Mouse (Mus musculus) lung, postnatal 0 days (tissue): ENCODE measurements at regions not wholly inside any gene's neighbourhood (a gene's known extent, or its start where the extent isn't known, plus 50 kb on each side); places are given as distances from the start of the nearest gene placed in this dataset.

Experiments
- ATAC-seq: fragments of 200-750 bp; cut with Nextera tagmentation; 2 replicates; pipeline ENCODE4 v1.8.0; 2017; ENCODE audit warnings: moderate library complexity
- DNase-seq: peaks from one replicate; pipeline ENCODE4 v3.0.0-alpha.2; 2016; ENCODE audit warnings: low spot score
- H3K27ac ChIP-seq: fragments of 300-500 bp; sonication (generic); 2 replicates; pipeline ENCODE4 v1.5.1; 2014; ENCODE audit warnings: antibody characterized with exemption, mild to moderate bottlenecking, low read length, mixed read lengths
- H3K27me3 ChIP-seq: fragments of 300-500 bp; sonication (generic); replicated peaks from 2 replicates; pipeline ENCODE4 v1.6.1; 2014; ENCODE audit warnings: low read length, mixed read lengths; ENCODE audit not compliant: insufficient read depth
- H3K36me3 ChIP-seq: fragments of 300-500 bp; sonication (generic); 2 replicates; pipeline ENCODE4 v1.6.1; 2014; ENCODE audit warnings: low read length, mixed read lengths; ENCODE audit not compliant: insufficient read depth
- H3K4me1 ChIP-seq: fragments of 300-500 bp; sonication (generic); 2 replicates; pipeline ENCODE4 v1.6.1; 2014; ENCODE audit warnings: antibody characterized with exemption, low read depth, low read length, mixed read lengths; ENCODE audit not compliant: insufficient read depth
- H3K4me2 ChIP-seq: fragments of 300-500 bp; sonication (generic); replicated peaks from 2 replicates; pipeline ENCODE4 v1.6.1; 2014; ENCODE audit warnings: low read depth, mild to moderate bottlenecking, low read length, moderate library complexity, mixed read lengths
- H3K4me3 ChIP-seq: fragments of 300-500 bp; sonication (generic); 2 replicates; pipeline ENCODE4 v1.5.1; 2014; ENCODE audit warnings: low read depth, low read length
- H3K9ac ChIP-seq: fragments of 300-500 bp; sonication (generic); replicated peaks from 2 replicates; pipeline ENCODE4 v1.6.1; 2014; ENCODE audit warnings: low read depth, mild to moderate bottlenecking
- H3K9me3 ChIP-seq: fragments of 300-500 bp; sonication (generic); 2 replicates; pipeline ENCODE4 v1.6.1; 2016; ENCODE audit warnings: low read length, mixed read lengths
- CTCF ChIP-seq: IDR thresholded peaks from 2 replicates; pipeline ENCODE4 v1.5.1; 2016; ENCODE audit warnings: antibody characterized with exemption, mild to moderate bottlenecking
- EP300 ChIP-seq: IDR thresholded peaks from 2 replicates; pipeline ENCODE4 v1.6.1; 2016; ENCODE audit warnings: antibody characterized with exemption, mild to moderate bottlenecking, control low read depth
- WGBS: fragments of 180-500 bp; shearing (Covaris S2); extraction: QIAGEN DNeasy Blood & Tissue Kit; methylation state at CpG from one replicate; pipeline ENCODE4 v1.1.7; 2014; 5-methylcytosine and 5-hydroxymethylcytosine counted together

DNA sequence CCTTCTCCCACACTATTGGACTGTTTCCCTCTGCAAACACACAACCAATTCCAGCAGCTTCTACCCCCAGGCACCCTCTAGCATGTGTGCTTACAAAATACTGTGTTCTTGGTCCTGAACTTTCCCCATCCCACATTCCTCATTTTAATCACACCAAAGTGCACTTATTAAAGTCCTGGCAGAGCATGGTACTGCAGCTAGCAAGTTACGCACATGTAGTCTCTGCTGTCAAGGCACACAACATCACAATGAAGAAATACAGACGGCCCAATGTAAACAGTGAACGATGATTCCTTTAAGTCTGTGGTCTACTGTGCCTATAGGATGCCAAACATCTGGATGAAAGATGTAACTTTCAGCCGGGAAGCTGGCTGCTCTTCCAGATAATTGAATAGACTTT lies 98.3 kb upstream of the Tspan2 start:
- peak; percentile 56 for ATAC-seq
- Histone ChIP-seq H3K4me2 (no peak overlapping the region), H3K36me3 (no peaks in the 10 kb centered on the region), H3K9me3 (no peaks in the 10 kb centered on the region), H3K9ac (no peak overlapping the region), H3K27me3 (no peaks in the 10 kb centered on the region), H3K27ac (no peak overlapping the region), H3K4me1 (no peaks in the 10 kb centered on the region), H3K4me3 (no peak overlapping the region)
- TF ChIP-seq CTCF (0 out of 2 replicates have a peak, but pooled peaks have one; percentile 13), EP300 (no peak)
- peak; percentile 44 for DNase-seq
- 45% methylated on average over 4 of the region's 4 CpGs for WGBS

GRCm38 (mm10) chr3:102636674-102637073 lies 97.7 kb upstream of the Tspan2 start:
- Histone ChIP-seq H3K9ac (no peak overlapping the region), H3K4me3 (no peak overlapping the region), H3K36me3 (no peaks in the 10 kb centered on the region), H3K27me3 (no peaks in the 10 kb centered on the region), H3K4me2 (no peak overlapping the region), H3K9me3 (no peaks in the 10 kb centered on the region), H3K27ac (no peak overlapping the region), H3K4me1 (no peaks in the 10 kb centered on the region)
- no peak for TF ChIP-seq CTCF
- TF ChIP-seq EP300: no peak
- ATAC-seq (no peak), DNase-seq (peak; percentile 22)
- WGBS: 58% methylated on average over 4 of the region's 4 CpGs

- WGBS: 78% methylated on average over 11 of the region's 11 CpGs
- H3K27ac ChIP-seq: no peak overlapping the region
- DNase-seq (no peak), ATAC-seq (no peak)
- H3K9ac ChIP-seq: no peak overlapping the region
- H3K36me3 ChIP-seq: no peaks in the 10 kb centered on the region
- H3K4me2 ChIP-seq: no peak overlapping the region
- H3K27me3 ChIP-seq: no peaks in the 10 kb centered on the region
- no peaks in the 10 kb centered on the region for H3K9me3 ChIP-seq
- TF ChIP-seq CTCF: no peak
- no peak for TF ChIP-seq EP300
- H3K4me1 ChIP-seq: no peaks in the 10 kb centered on the region
- no peak overlapping the region for H3K4me3 ChIP-seq
These were observed 89.9 kb upstream of the Tspan2 start for GRCm38 (mm10) chr3:102644276-102644940.

- Histone ChIP-seq H3K27me3 (no peaks in the 10 kb centered on the region), H3K4me2 (no peak overlapping the region), H3K4me1 (no peaks in the 10 kb centered on the region), H3K27ac (no peak overlapping the region), H3K9ac (no peak overlapping the region), H3K4me3 (no peak overlapping the region), H3K9me3 (no peaks in the 10 kb centered on the region), H3K36me3 (no peaks in the 10 kb centered on the region)
- WGBS: 33% methylated on average over 4 of the region's 4 CpGs
- TF ChIP-seq CTCF: no peak
- no peak for TF ChIP-seq EP300
- ATAC-seq (no peak), DNase-seq (no peak)
These were observed 85.9 kb upstream of the Tspan2 start for GRCm38 (mm10) chr3:102648450-102648849.

DNA sequence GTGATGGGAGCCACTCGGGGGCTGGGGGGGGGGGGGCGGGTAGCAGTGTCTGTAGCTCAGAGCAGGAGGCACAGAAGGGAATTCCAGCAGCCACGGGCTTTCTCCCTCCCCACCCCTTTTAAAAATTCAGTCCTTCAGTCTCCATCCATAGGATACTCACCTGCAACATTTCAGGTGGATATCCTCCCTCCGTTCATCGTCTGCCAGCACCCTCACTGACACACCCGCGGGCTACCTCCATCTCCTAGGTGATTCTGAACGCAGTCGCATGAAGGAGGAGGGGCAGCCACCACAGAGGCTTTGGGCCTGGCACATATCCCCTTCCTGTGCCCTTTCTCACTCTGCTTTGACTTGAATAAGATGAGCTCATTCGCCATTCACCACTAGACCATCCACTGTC lies 79.4 kb upstream of the Tspan2 start:
- H3K9me3 ChIP-seq: no peaks in the 10 kb centered on the region
- no peak for DNase-seq
- H3K9ac ChIP-seq: no peak overlapping the region
- ATAC-seq: no peak
- no peak overlapping the region for H3K4me3 ChIP-seq
- 86% methylated on average over 8 of the region's 10 CpGs for WGBS
- H3K4me1 ChIP-seq: no peaks in the 10 kb centered on the region
- no peak overlapping the region for H3K4me2 ChIP-seq
- no peak for TF ChIP-seq CTCF
- no peak for TF ChIP-seq EP300
- H3K27ac ChIP-seq: no peak overlapping the region
- H3K27me3 ChIP-seq: no peaks in the 10 kb centered on the region
- H3K36me3 ChIP-seq: no peaks in the 10 kb centered on the region

- no peak overlapping the region for H3K27ac ChIP-seq
- ATAC-seq (no peak), DNase-seq (no peak)
- H3K36me3 ChIP-seq: no peaks in the 10 kb centered on the region
- no peaks in the 10 kb centered on the region for H3K4me1 ChIP-seq
- H3K4me3 ChIP-seq: no peak overlapping the region
- H3K27me3 ChIP-seq: no peaks in the 10 kb centered on the region
- no peak for TF ChIP-seq EP300
- TF ChIP-seq CTCF: no peak
- H3K4me2 ChIP-seq: no peak overlapping the region
- H3K9ac ChIP-seq: no peak overlapping the region
- WGBS: 62% methylated on average over 7 of the region's 7 CpGs
- H3K9me3 ChIP-seq: no peaks in the 10 kb centered on the region
These were observed 77.2 kb upstream of the Tspan2 start for GRCm38 (mm10) chr3:102657116-102657515.

DNA sequence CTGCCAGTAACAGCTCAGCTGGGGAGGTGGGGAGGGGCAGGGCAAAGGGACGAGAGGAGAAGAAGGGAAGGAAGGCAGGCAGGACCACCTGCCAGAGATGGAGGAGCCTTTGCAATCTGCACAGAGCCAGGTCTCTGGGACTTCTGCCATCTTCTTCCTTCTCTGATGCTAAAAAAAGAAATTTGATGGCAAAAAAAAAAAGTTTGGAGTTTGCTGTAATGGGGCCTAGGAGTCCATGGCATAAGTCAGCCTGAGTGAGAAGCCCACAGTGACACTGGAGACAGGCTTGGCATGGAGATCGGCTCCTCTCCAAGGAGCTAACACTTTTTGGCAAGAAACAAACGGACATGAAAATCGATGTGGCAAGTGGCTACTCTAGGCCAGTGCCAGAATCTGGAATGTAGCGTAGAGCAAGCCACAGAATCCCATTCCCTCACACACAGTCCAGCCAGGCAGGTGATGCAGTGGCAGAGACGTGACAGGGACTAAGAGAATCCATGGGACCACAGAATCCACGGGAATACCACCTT lies 76.7 kb upstream of the Tspan2 start:
- no peaks in the 10 kb centered on the region for H3K36me3 ChIP-seq
- H3K27ac ChIP-seq: no peak overlapping the region
- DNase-seq (no peak), ATAC-seq (no peak)
- no peaks in the 10 kb centered on the region for H3K9me3 ChIP-seq
- 72% methylated on average over 7 of the region's 7 CpGs for WGBS
- H3K27me3 ChIP-seq: no peaks in the 10 kb centered on the region
- no peak overlapping the region for H3K4me3 ChIP-seq
- H3K4me1 ChIP-seq: no peaks in the 10 kb centered on the region
- TF ChIP-seq CTCF (no peak), EP300 (no peak)
- H3K9ac ChIP-seq: no peak overlapping the region
- no peak overlapping the region for H3K4me2 ChIP-seq
